Mouse (Mus musculus): ENCODE data around the gene Tfdp2.

GRCm38 (mm10) chr9:96237391-96237790 lies 41.3 kb downstream of the Tfdp2 start:
- no peak for TF ChIP-seq POLR2AphosphoS2 (IDR thresholded peaks at IDR 0.05; ENCODE audit: insufficient read length, low read depth)
- no peak for TF ChIP-seq CEBPB (IDR thresholded peaks at IDR 0.05; ENCODE audit: insufficient read depth, poor library complexity, severe bottlenecking)
- no peak for TF ChIP-seq POLR2A (IDR thresholded peaks at IDR 0.05; ENCODE audit: insufficient read length, low read depth)
- TF ChIP-seq TCF3 (IDR thresholded peaks at IDR 0.05; ENCODE audit: insufficient read length, low read depth), result no peak
- TF ChIP-seq USF1 (IDR thresholded peaks at IDR 0.05; ENCODE audit: low read depth), result no peak
- no peak for TF ChIP-seq MAX (IDR thresholded peaks at IDR 0.05; ENCODE audit: low read depth)
- TF ChIP-seq E2F4 (IDR thresholded peaks at IDR 0.05; ENCODE audit: insufficient read depth), result no peak
- TF ChIP-seq TCF12 (IDR thresholded peaks at IDR 0.05; ENCODE audit: insufficient read depth, poor library complexity, severe bottlenecking), result no peak
- no peak for TF ChIP-seq MYOD1 (IDR thresholded peaks at IDR 0.05; ENCODE audit: control insufficient read depth in 1 of 3, insufficient read length in 2 of 3, low read depth in 2 of 3)
- no peak for TF ChIP-seq SRF (IDR thresholded peaks at IDR 0.05; ENCODE audit: control insufficient read depth, insufficient read length, low read depth)

All from myocyte (in vitro differentiated cells).